Mouse (Mus musculus) thymus, adult 2 months (tissue): Measurements from ENCODE around the gene Nrl.

Experiments used
- CTCF ChIP-seq: fragments of 200-500 bp; IDR thresholded peaks from 2 replicates; pipeline ENCODE4 v1.5.1; 2012; ENCODE audit warnings: mild to moderate bottlenecking, control low read depth, low read length, moderate library complexity, borderline replicate concordance; ENCODE audit not compliant: control insufficient read depth, poor library complexity, insufficient read depth; ENCODE audit errors: extremely low read depth
- POLR2A ChIP-seq: fragments of 200-500 bp; IDR thresholded peaks from 2 replicates; pipeline ENCODE4 v1.6.1; 2012; ENCODE audit warnings: mild to moderate bottlenecking, low read length, control low read depth, moderate library complexity; ENCODE audit not compliant: control insufficient read depth, poor library complexity, insufficient read depth; ENCODE audit errors: extremely low read depth

- TF ChIP-seq POLR2A (no peak), CTCF (no peak)
Observed at GRCm38 (mm10) chr14:55540067-55540786, 15.4 kb upstream of the Nrl start, which contains the start of gene Pck2.
